Mouse (Mus musculus) lung, embryonic 14.5 days (tissue): ENCODE measurements around the gene Dnaic2. TPM values are rescaled to one million over a fixed set of nuclear protein-coding genes. Genes with fewer than 3 reads are reported as not detected.

Experiments used
- ATAC-seq: fragments of 200-750 bp; cut with Nextera tagmentation; 2 replicates; pipeline ENCODE4 v1.8.0; 2017; ENCODE audit warnings: mild to moderate bottlenecking, moderate TSS enrichment, moderate library complexity; ENCODE audit not compliant: insufficient read depth
- DNase-seq: peaks from one replicate; pipeline ENCODE4 v3.0.0-alpha.2; 2015
- H3K27ac ChIP-seq: fragments of 300-500 bp; sonication (generic); 2 replicates; pipeline ENCODE4 v1.5.1; 2014; ENCODE audit warnings: low read depth, mild to moderate bottlenecking, moderate library complexity
- H3K27me3 ChIP-seq: fragments of 300-500 bp; sonication (generic); 2 replicates; pipeline ENCODE4 v1.6.1; 2014; ENCODE audit warnings: low read length, control low read depth; ENCODE audit not compliant: insufficient read depth
- H3K36me3 ChIP-seq: fragments of 300-500 bp; sonication (generic); 2 replicates; pipeline ENCODE4 v1.6.1; 2014; ENCODE audit warnings: control low read depth; ENCODE audit not compliant: insufficient read depth
- H3K4me1 ChIP-seq: fragments of 300-500 bp; sonication (generic); 2 replicates; pipeline ENCODE4 v1.6.1; 2014; ENCODE audit warnings: antibody characterized with exemption, control low read depth; ENCODE audit not compliant: insufficient read depth
- H3K4me2 ChIP-seq: fragments of 300-500 bp; sonication (generic); 2 replicates; pipeline ENCODE4 v1.6.1; 2014; ENCODE audit warnings: mild to moderate bottlenecking
- H3K4me3 ChIP-seq: fragments of 300-500 bp; sonication (generic); 2 replicates; pipeline ENCODE4 v1.5.1; 2014; ENCODE audit warnings: low read depth, low read length
- H3K9ac ChIP-seq: fragments of 300-500 bp; sonication (generic); 2 replicates; pipeline ENCODE4 v1.6.1; 2014
- H3K9me3 ChIP-seq: fragments of 300-500 bp; sonication (generic); 2 replicates; pipeline ENCODE4 v1.6.1; 2016; ENCODE audit warnings: low read depth, low read length, control low read depth
- CTCF ChIP-seq: IDR thresholded peaks from 2 replicates; pipeline ENCODE4 v1.5.1; 2016; ENCODE audit warnings: antibody characterized with exemption, low read depth
- WGBS: fragments of 180-500 bp; shearing (Covaris S2); extraction: QIAGEN DNeasy Blood & Tissue Kit; methylation state at CpG from one replicate; pipeline ENCODE4 v1.1.7; 2014; 5-methylcytosine and 5-hydroxymethylcytosine counted together
- polyA plus RNA-seq: library from polyadenylated mRNA; unstranded; fragments of >200 nt; fragmentation: Nextera tagmentation; extraction: Ambion mirVana; gene quantifications from 2 replicates; pipeline ENCODE4 v1.2.1, GENCODE M21; 2014

Gene Dnaic2
- polyA plus RNA-seq, 1 experiment from 2014 or later = 0.16 TPM

- peaks cover 71% of the 10 kb centered on the region for H3K27me3 ChIP-seq
- H3K36me3 ChIP-seq = no peaks in the 10 kb centered on the region
- no peak for TF ChIP-seq CTCF
- H3K4me2 ChIP-seq = peak overlapping the region; percentile 56
- H3K4me1 ChIP-seq = peaks cover 1% of the 10 kb centered on the region; the same call in 1 of the 2 replicates
- peak; percentile 50; the same call in 1 of the 2 replicates for ATAC-seq
- WGBS = 2% methylated on average over 43 of the region's 43 CpGs
- H3K4me3 ChIP-seq = peak overlapping the region; percentile 16
- peak overlapping the region; percentile 3; the same call in 1 of the 2 replicates for H3K9ac ChIP-seq
- DNase-seq = peak; percentile 51
- no peaks in the 10 kb centered on the region for H3K9me3 ChIP-seq
- H3K27ac ChIP-seq = no peak overlapping the region
Observed at GRCm38 (mm10) chr11:114786326-114786725, 59.1 kb downstream of the Dnaic2 start.

GRCm38 (mm10) chr11:114787611-114788010 lies 60.4 kb downstream of the Dnaic2 start:
- H3K36me3 ChIP-seq = no peaks in the 10 kb centered on the region
- H3K4me1 ChIP-seq = peaks cover 3% of the 10 kb centered on the region; the same call in 1 of the 2 replicates
- ATAC-seq = no peak
- no peak overlapping the region for H3K9ac ChIP-seq
- 84% methylated on average over 3 of the region's 3 CpGs for WGBS
- no peak overlapping the region for H3K4me2 ChIP-seq
- H3K27ac ChIP-seq = no peak overlapping the region
- TF ChIP-seq CTCF = no peak
- no peak overlapping the region for H3K4me3 ChIP-seq
- H3K9me3 ChIP-seq = no peaks in the 10 kb centered on the region
- DNase-seq = no peak
- H3K27me3 ChIP-seq = peaks cover 84% of the 10 kb centered on the region

DNA sequence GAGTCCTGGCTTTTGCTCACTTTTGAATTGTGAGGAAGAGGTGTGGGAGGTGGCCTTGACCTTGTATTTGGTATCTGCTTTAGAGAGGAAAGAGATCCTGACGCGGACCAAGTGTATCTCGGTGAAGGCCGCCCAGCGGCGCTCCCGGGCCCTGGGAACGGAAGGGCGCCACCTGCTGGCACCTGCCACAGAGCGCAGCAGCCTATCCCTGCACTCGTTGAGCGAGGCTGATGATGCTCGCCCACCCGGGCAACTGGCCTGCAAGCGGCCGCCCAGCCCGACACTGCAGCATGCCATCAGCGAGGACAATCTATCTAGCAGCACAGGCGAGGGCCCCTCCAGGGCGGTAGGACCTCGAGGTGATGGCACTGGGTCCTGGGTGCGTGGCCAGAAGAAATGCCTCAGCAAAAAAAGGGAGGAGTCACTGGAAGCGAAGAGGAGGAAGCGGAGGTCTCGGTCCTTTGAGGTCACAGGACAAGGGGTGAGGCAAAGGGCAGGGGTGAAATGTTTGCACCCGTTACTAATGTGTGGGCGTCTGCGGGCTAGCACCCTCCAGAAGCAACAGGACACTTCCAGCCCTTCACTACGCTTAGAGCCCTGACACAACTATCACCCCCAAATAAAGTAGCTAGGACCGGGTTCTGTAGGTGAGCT lies 62.0 kb downstream of the Dnaic2 start:
- ATAC-seq = peak; percentile 47; the same call in 1 of the 2 replicates
- peak; percentile 97 for TF ChIP-seq CTCF
- Histone ChIP-seq H3K27ac (no peak overlapping the region), H3K9ac (no peak overlapping the region), H3K4me1 (peaks cover 3% of the 10 kb centered on the region; the same call in 1 of the 2 replicates), H3K4me2 (no peak overlapping the region), H3K9me3 (no peaks in the 10 kb centered on the region), H3K4me3 (no peak overlapping the region), H3K27me3 (peaks cover 99% of the 10 kb centered on the region), H3K36me3 (no peaks in the 10 kb centered on the region)
- DNase-seq = peak; percentile 88
- WGBS = 10% methylated on average over 30 of the region's 30 CpGs

DNA sequence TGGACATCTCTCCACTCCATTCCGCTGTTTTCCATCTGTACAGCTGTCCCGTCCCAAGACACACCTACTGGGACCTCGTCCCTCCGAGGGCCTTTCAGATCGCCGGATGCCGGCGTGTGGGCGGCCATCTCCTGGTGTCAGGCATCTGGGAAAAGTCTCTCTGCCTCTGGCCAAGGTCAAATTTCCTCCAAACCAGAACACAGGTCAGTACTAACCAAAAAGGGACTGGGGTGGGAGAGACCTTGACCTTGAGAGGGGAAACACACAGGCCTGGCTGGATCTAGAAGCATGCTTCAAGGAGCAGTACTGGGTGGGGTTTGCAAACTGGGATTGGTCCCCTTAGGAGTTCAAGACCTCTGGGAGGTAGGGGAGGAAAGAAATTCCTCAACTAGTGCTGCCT lies 62.5 kb downstream of the Dnaic2 start:
- peaks cover 3% of the 10 kb centered on the region; the same call in 1 of the 2 replicates for H3K4me1 ChIP-seq
- H3K36me3 ChIP-seq = no peaks in the 10 kb centered on the region
- WGBS = 44% methylated on average over 9 of the region's 9 CpGs
- ATAC-seq (no peak), DNase-seq (no peak)
- no peaks in the 10 kb centered on the region for H3K9me3 ChIP-seq
- no peak for TF ChIP-seq CTCF
- H3K9ac ChIP-seq = no peak overlapping the region
- H3K4me2 ChIP-seq = no peak overlapping the region
- H3K27ac ChIP-seq = no peak overlapping the region
- H3K27me3 ChIP-seq = peaks cover 94% of the 10 kb centered on the region
- no peak overlapping the region for H3K4me3 ChIP-seq

DNA sequence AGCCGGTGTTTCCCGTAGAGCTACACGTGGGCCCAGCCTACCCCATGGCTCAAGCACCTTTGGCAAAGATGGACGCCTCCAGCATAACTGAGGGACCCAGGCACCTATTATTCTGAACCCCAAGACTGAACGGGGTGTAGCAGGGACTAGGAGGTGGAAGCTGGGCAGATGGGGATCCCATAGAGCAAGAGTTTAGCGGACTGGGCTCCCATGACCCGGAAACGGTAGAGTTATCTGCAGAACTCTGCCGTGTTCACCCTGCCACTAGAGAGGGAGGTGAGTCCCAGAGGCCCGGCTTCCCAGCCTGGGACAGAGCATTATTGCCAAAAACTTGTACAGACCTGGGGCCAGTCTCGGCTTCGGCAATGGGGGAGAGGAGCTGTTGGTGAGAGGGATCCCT lies 63.0 kb downstream of the Dnaic2 start:
- TF ChIP-seq CTCF = no peak
- Histone ChIP-seq H3K9me3 (no peaks in the 10 kb centered on the region), H3K4me3 (no peak overlapping the region), H3K27ac (no peak overlapping the region), H3K36me3 (no peaks in the 10 kb centered on the region), H3K4me1 (peaks cover 3% of the 10 kb centered on the region; the same call in 1 of the 2 replicates), H3K4me2 (no peak overlapping the region), H3K27me3 (peaks cover 89% of the 10 kb centered on the region), H3K9ac (no peak overlapping the region)
- WGBS = 62% methylated on average over 12 of the region's 12 CpGs
- no peak for ATAC-seq
- DNase-seq = no peak

GRCm38 (mm10) chr11:114790841-114791240 lies 63.6 kb downstream of the Dnaic2 start:
- peak; percentile 44 for TF ChIP-seq CTCF
- Histone ChIP-seq H3K4me3 (no peak overlapping the region), H3K9me3 (no peaks in the 10 kb centered on the region), H3K36me3 (no peaks in the 10 kb centered on the region), H3K27me3 (peaks cover 83% of the 10 kb centered on the region), H3K27ac (no peak overlapping the region), H3K4me1 (peaks cover 3% of the 10 kb centered on the region; the same call in 1 of the 2 replicates), H3K9ac (no peak overlapping the region), H3K4me2 (no peak overlapping the region)
- ATAC-seq = no peak
- 23% methylated on average over 4 of the region's 4 CpGs for WGBS
- DNase-seq = peak; percentile 40

DNA sequence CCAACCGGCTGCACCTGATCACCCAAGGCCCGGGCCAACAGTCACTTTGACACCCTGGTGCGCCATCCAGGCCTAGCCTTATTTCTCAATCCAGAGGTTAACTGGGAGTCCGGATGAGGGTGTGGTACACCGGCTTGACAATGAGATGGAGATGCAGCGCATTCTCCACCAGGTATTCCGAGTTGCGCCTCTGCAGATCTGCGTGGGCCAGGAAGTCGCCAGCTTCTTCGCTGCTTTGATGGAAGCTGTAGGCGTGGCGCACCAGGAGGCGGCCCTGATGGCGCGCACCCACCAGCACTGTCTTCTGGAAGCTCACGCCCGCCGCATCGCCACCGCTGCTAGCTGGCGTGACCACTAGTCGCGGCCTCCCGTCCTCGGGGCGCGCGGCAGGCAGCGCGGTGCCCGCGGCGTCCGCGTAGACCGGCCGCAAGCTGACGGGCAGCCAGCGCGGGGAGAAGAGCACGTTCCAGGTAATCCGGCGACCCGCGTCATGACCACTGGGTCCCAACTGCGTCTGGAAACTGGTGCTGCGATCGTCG lies 64.2 kb downstream of the Dnaic2 start:
- H3K9ac ChIP-seq = peak overlapping the region; percentile 26
- peak overlapping the region; percentile 88 for H3K4me2 ChIP-seq
- no peak overlapping the region for H3K27ac ChIP-seq
- no peak for ATAC-seq
- H3K9me3 ChIP-seq = no peaks in the 10 kb centered on the region
- peak; percentile 17 for DNase-seq
- H3K4me3 ChIP-seq = peak overlapping the region; percentile 44
- H3K27me3 ChIP-seq = peaks cover 77% of the 10 kb centered on the region
- 2% methylated on average over 50 of the region's 50 CpGs for WGBS
- H3K4me1 ChIP-seq = peaks cover 3% of the 10 kb centered on the region; the same call in 1 of the 2 replicates
- no peak for TF ChIP-seq CTCF
- no peaks in the 10 kb centered on the region for H3K36me3 ChIP-seq
